ENCODE assay signal across 28 mouse cellular contexts in the genomic region with DNA sequence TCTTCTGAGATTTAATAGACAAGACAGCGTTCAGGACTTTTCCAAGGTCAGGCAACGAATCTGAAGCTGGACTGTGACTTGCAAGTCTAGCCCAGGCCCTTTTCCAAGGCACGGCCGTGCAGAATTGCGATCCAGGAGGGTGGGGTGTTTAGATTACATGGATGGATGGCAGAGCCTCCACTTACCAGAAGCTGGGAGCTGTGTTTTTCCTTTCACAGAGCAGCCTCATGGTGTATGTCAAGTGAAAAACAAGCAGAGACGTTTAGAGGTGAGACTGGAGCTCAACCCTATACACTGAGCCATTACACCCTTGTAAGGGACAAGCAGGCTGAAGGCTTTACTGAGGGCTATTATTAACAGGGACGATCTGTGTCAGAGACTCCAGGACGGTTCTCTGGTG. TPM values are rescaled to one million over a fixed set of nuclear protein-coding genes. Genes with fewer than 3 reads are reported as not detected.
DNase-seq lines count a peak whose midpoint lies in the region; ATAC-seq and TF ChIP-seq lines count a peak whose summit lies in the region.
"Had no signal": no experiment of that assay in that cellular context is flagged by ENCODE, and none has a peak within 500 bp of the region (broad histone marks: within the 10 kb centered on the region; RNA-seq: fewer than 3 reads in every experiment).

No protein-coding gene starts in this region.

- H3K27me3 ChIP-seq in heart, embryonic 12.5 days (replicated peaks): 0 out of 2 replicates have a peak, but pooled peaks cover 4% of the 10 kb centered on the region
- no peaks in the 10 kb centered on the region for H3K27me3 ChIP-seq in hindbrain, embryonic 10.5 days (ENCODE audit: insufficient read depth, poor library complexity, severe bottlenecking)
- H3K27me3 ChIP-seq in midbrain, embryonic 13.5 days: no peaks in the 10 kb centered on the region
- H3K27me3 ChIP-seq: forebrain, embryonic 13.5 days; midbrain, embryonic 15.5 days; neural tube, embryonic 15.5 days had no signal

- H3K4me3 ChIP-seq in heart, embryonic 12.5 days: no peak overlapping the region
- H3K4me3 ChIP-seq in gastrocnemius, adult 2 months: peak overlapping the region; percentile 51
- no peak overlapping the region for H3K4me3 ChIP-seq in hindbrain, embryonic 10.5 days
- H3K4me3 ChIP-seq in midbrain, embryonic 13.5 days (replicated peaks): no peak overlapping the region
- H3K4me3 ChIP-seq: forebrain, embryonic 13.5 days; midbrain, embryonic 15.5 days; neural tube, embryonic 15.5 days had no signal

- ATAC-seq in heart, embryonic 12.5 days (ENCODE audit: insufficient number of reproducible peaks, low FRiP score): no peak
- no peak for ATAC-seq in midbrain, embryonic 13.5 days
- ATAC-seq: forebrain, embryonic 13.5 days; hindbrain, embryonic 16.5 days; midbrain, embryonic 15.5 days; Patski had no signal

- no peaks in the 10 kb centered on the region for H3K36me3 ChIP-seq in heart, embryonic 12.5 days
- H3K36me3 ChIP-seq in hindbrain, embryonic 10.5 days: no peaks in the 10 kb centered on the region
- no peaks in the 10 kb centered on the region for H3K36me3 ChIP-seq in midbrain, embryonic 13.5 days
- H3K36me3 ChIP-seq: midbrain, embryonic 15.5 days; neural tube, embryonic 15.5 days had no signal

- no peaks in the 10 kb centered on the region for H3K9me3 ChIP-seq in heart, embryonic 12.5 days (replicated peaks)
- no peaks in the 10 kb centered on the region for H3K9me3 ChIP-seq in hindbrain, embryonic 10.5 days
- H3K9me3 ChIP-seq in midbrain, embryonic 13.5 days: no peaks in the 10 kb centered on the region
- H3K9me3 ChIP-seq: forebrain, embryonic 13.5 days; midbrain, embryonic 15.5 days; neural tube, embryonic 15.5 days had no signal

- WGBS in heart, embryonic 12.5 days: 59% methylated on average over 8 of the region's 8 CpGs
- 86% methylated on average over 8 of the region's 8 CpGs for WGBS in hindbrain, embryonic 10.5 days
- 82% methylated on average over 8 of the region's 8 CpGs for WGBS in midbrain, embryonic 13.5 days

- H3K9ac ChIP-seq in heart, embryonic 12.5 days: no peak overlapping the region
- H3K9ac ChIP-seq in midbrain, embryonic 13.5 days (replicated peaks): no peak overlapping the region
- H3K9ac ChIP-seq: forebrain, embryonic 13.5 days; liver, embryonic 14.5 days; midbrain, embryonic 15.5 days; neural tube, embryonic 15.5 days had no signal

- no peak for DNase-seq in heart, postnatal 36 days
- peak; percentile 84 for DNase-seq in gastrocnemius, adult 2 months
- peak; percentile 53 for DNase-seq in gastrocnemius, postnatal 25 days
- DNase-seq in hindbrain, embryonic 10.5 days (ENCODE audit: low spot score): no peak
- DNase-seq: adrenal gland, postnatal 10 days; cerebellum, adult 11 months; cerebellum, adult 9-10 months; cerebellum, postnatal 36 days; kidney, adult 11 months; kidney, postnatal 14 days; liver; lung, adult 2 months; lung, postnatal 14 days; retina, postnatal 1 day; right cerebral cortex, postnatal 25 days; spleen, adult 18-20 months; thymus, postnatal 4 days had no signal

- no peak for TF ChIP-seq CTCF in gastrocnemius, adult 2 months (IDR thresholded peaks at IDR 0.05)

- H3K4me1 ChIP-seq in heart, embryonic 12.5 days (replicated peaks): no peaks in the 10 kb centered on the region
- 0 out of 2 replicates have a peak, but pooled peaks cover 5% of the 10 kb centered on the region for H3K4me1 ChIP-seq in hindbrain, embryonic 10.5 days (replicated peaks)
- no peaks in the 10 kb centered on the region for H3K4me1 ChIP-seq in midbrain, embryonic 13.5 days (replicated peaks)
- H3K4me1 ChIP-seq: forebrain, embryonic 13.5 days; midbrain, embryonic 15.5 days; neural tube, embryonic 15.5 days had no signal

- 0 out of 2 replicates have a peak overlapping the region, but pooled peaks have one; percentile 1 for H3K27ac ChIP-seq in heart, embryonic 12.5 days (ENCODE audit: poor library complexity, severe bottlenecking)
- peak overlapping the region; percentile 85 for H3K27ac ChIP-seq in gastrocnemius, adult 2 months
- no peak overlapping the region for H3K27ac ChIP-seq in hindbrain, embryonic 10.5 days
- no peak overlapping the region for H3K27ac ChIP-seq in midbrain, embryonic 13.5 days
- H3K27ac ChIP-seq: forebrain, embryonic 13.5 days; liver, embryonic 14.5 days; midbrain, embryonic 15.5 days; neural tube, embryonic 15.5 days had no signal

- intact Hi-C loops in heart, postnatal 36 days (cut with DNase I): no loop called here
- intact Hi-C loops in gastrocnemius, adult 2 months (cut with DNase I): loop anchor here (5.0 kb wide), 1 partner anchor 147 kb away; no protein-coding TSS in a partner anchor

- no peak overlapping the region for H3K4me2 ChIP-seq in heart, embryonic 12.5 days
- H3K4me2 ChIP-seq in midbrain, embryonic 13.5 days (replicated peaks): no peak overlapping the region
- H3K4me2 ChIP-seq: forebrain, embryonic 13.5 days; midbrain, embryonic 15.5 days; neural tube, embryonic 15.5 days had no signal

RNA-seq across cellular contexts. Expression of a gene that starts 21.9 kb away (rescaled TPM):
- 0.09 TPM in 1 of 2 replicates, not detected in the other for polyA plus RNA-seq in heart, embryonic 12.5 days (2016; fragmentation: Nextera tagmentation; extraction: Ambion mirVana)
- under 1 TPM in 1 of 2 experiments, not detected in 1; 0.56 TPM for total RNA-seq in heart, postnatal 36 days (2021)
- total RNA-seq in gastrocnemius, adult 2 months (2021): 10 to 100 TPM; 54.9 to 56.1 TPM
- total RNA-seq in gastrocnemius, postnatal 25 days (2021): 10 to 100 TPM; 34.6 to 57.2 TPM
- 0.34 and 1.1 TPM in 2 replicates for polyA plus RNA-seq in hindbrain, embryonic 10.5 days (2016; fragmentation: Nextera tagmentation; extraction: Ambion mirVana)
- polyA plus RNA-seq in midbrain, embryonic 13.5 days (2015; fragmentation: Nextera tagmentation; extraction: Ambion mirVana): 0.28 and 0.54 TPM in 2 replicates
- total RNA-seq: MEL had no signal
- polyA plus RNA-seq: C2C12; kidney, embryonic 14.5 days; liver, embryonic 14.5 days; Patski had no signal

Comparison
In these comparisons a context has a peak if more than half of its experiments do, and no peak if none do; other contexts are left out.
1. H3K27ac ChIP-seq: peak in heart, embryonic 12.5 days (single experiment) and gastrocnemius, adult 2 months (single experiment); none in hindbrain, embryonic 10.5 days (single experiment) and midbrain, embryonic 13.5 days (single experiment).
2. DNase-seq: peak in gastrocnemius, adult 2 months (single experiment) and gastrocnemius, postnatal 25 days (single experiment); none in heart, postnatal 36 days (0 of 2) and hindbrain, embryonic 10.5 days (single experiment).
3. RNA of a gene that starts 21.9 kb away (total RNA-seq): 34.6 to 57.2 TPM in gastrocnemius, postnatal 25 days and 54.9 to 56.1 TPM in gastrocnemius, adult 2 months; 0.56 TPM in heart, postnatal 36 days; every median in the first group is over 10 times any median in the second.